Mouse (Mus musculus): ENCODE data around the gene Dhx35. TPM values are rescaled to one million over a fixed set of nuclear protein-coding genes. Genes with fewer than 3 reads are reported as not detected.

The Dhx35 gene
- 9.7 TPM for polyA plus RNA-seq (2014; fragmentation: Illumina TruSeq; extraction: RNeasy Lipid Tissue Mini Kit (QIAGEN cat#74804))

DNA sequence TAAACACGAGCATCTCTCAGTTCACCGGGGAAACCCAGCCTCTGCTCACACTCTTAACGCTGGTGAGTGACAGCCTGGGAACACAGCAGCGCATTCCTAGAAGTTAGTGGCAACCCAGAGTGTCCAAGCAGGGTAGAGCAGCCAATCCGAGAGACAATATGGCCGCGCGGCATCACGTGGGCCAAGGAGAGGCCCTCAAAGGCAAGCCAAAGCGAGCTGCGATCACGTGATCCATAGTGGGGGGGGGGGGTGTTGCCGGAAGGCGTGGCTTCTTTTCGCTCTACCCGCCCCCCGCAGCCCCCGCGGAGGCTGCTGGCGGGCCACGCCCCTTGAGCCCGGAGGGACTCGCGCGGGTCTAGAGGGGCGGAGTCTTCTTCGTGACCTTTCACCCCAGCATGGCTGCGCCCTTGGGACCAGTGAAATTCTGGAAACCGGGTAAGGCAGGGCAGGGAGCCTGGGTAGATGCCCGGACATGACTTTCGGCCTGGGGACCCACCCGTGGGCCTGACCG is at the start of gene Dhx35:
Gene Dhx35, plus strand, starts transcription at position 314 of the 511 bp plus-strand sequence.

DNA sequence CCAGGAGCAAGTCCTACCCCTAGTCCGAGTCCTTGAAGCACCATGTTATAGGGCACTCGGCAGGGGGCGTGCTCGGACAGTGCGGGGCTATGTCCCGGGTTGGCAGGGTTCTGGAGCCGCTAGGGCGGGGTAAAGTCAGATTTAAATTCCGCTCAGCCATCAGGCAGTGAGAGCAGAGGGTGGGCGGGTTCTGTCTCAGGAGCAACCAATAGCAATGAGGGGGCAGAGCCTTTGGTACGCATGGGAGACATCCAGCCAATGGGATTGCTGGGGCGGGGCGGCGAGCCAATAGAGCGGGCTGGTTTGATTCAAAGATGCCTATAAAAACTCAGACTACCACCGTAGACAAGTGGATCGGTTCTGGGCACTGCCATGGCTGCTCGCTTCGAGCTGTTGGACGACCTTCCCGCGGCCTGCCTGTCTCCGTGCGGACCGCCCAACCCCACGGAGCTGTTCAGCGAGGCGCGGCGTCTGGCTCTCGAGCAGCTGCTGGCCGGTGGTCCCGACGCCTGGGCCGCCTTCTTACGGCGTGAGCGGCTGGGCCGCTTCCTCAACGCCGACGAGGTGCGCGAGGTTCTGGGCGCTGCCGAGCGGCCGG is 26.8 kb upstream of the Dhx35 start, which contains the start of gene Fam83d:
Gene Fam83d, plus strand, starts transcription at position 352 of the 598 bp plus-strand sequence.

Other genes with a start within 250 kb of the Dhx35 start
- not detected for gene Slc32a1, start 184.0 kb upstream of the Dhx35 start, polyA plus RNA-seq (2014; fragmentation: Illumina TruSeq; extraction: RNeasy Lipid Tissue Mini Kit (QIAGEN cat#74804))
- not detected for gene Actr5, start 169.9 kb upstream of the Dhx35 start, polyA plus RNA-seq (2014; fragmentation: Illumina TruSeq; extraction: RNeasy Lipid Tissue Mini Kit (QIAGEN cat#74804))
- gene Ppp1r16b, start 129.4 kb upstream of the Dhx35 start, polyA plus RNA-seq (2014; fragmentation: Illumina TruSeq; extraction: RNeasy Lipid Tissue Mini Kit (QIAGEN cat#74804)): 9.5 TPM
- gene Fam83d, start 26.7 kb upstream of the Dhx35 start, polyA plus RNA-seq (2014; fragmentation: Illumina TruSeq; extraction: RNeasy Lipid Tissue Mini Kit (QIAGEN cat#74804)): 9.9 TPM